Mouse (Mus musculus) liver, embryonic 14 days (tissue): ENCODE results near the gene Drosha. TPM values are rescaled to one million over a fixed set of nuclear protein-coding genes. Genes with fewer than 3 reads are reported as not detected.

Experiments used
- polyA plus RNA-seq: library from polyadenylated mRNA; depleted of rRNA; stranded (reverse); fragments of >200 nt; gene quantifications from 2 replicates; pipeline ENCODE4 v1.2.3, GENCODE M21; 2012; rRNA removed

Drosha gene
- polyA plus RNA-seq = 8.8 and 9.9 TPM in 2 replicates

GRCm38 (mm10) chr15:12824197-12824952 lies at the start of gene Drosha, which contains the start of gene 6030458C11Rik:
Gene Drosha (plus strand): TSS chr15:12824815.
Gene 6030458C11Rik (minus strand): TSS chr15:12824649.

Other genes with a start within 250 kb of the Drosha start
- 0.23 and 0.25 TPM in 2 replicates for gene Pdzd2, start 84.9 kb upstream of the Drosha start, polyA plus RNA-seq
- 19.0 and 24.5 TPM in 2 replicates for gene 6030458C11Rik, start 166 bp upstream of the Drosha start, polyA plus RNA-seq